Mouse (Mus musculus): ENCODE measurements around the gene Etl4. TPM values are rescaled to one million over a fixed set of nuclear protein-coding genes. Genes with fewer than 3 reads are reported as not detected.

Gene Etl4
- total and polyA plus RNA-seq, 3 experiments, result not detected

GRCm38 (mm10) chr2:20445156-20446155 is 535.9 kb downstream of the Etl4 start:
- no peaks in the 10 kb centered on the region for H3K4me1 ChIP-seq (ENCODE audit: control insufficient read depth in 1 of 2, insufficient read depth in 2 of 2, low read length in 2 of 2)
- TF ChIP-seq E2F4 (IDR thresholded peaks at IDR 0.05; ENCODE audit: borderline replicate concordance, low read depth, low read length) (no peak), GATA1 (IDR thresholded peaks at IDR 0.05; ENCODE audit: low read depth, low read length) (no peak), USF2 (IDR thresholded peaks at IDR 0.05; ENCODE audit: borderline replicate concordance in 1 of 2, insufficient read depth in 1 of 2, low read depth in 1 of 2, low read length in 2 of 2) (no peak), ZC3H11A (IDR thresholded peaks at IDR 0.05; ENCODE audit: low read depth, low read length) (no peak), ZMIZ1 (IDR thresholded peaks at IDR 0.05; ENCODE audit: low read depth, low read length) (no peak), CHD2 (IDR thresholded peaks at IDR 0.05; ENCODE audit: low read length) (no peak)
- no peaks in the 10 kb centered on the region for H3K27me3 ChIP-seq (ENCODE audit: control insufficient read depth in 1 of 2, insufficient read depth in 2 of 2, low read length in 2 of 2)
- H3K36me3 ChIP-seq (ENCODE audit: control insufficient read depth in 1 of 2, insufficient read depth in 2 of 2, low read length in 2 of 2), result no peaks in the 10 kb centered on the region
- H3K4me3 ChIP-seq (ENCODE audit: control insufficient read depth in 1 of 2, insufficient read depth in 1 of 2, low read depth in 2 of 2, low read length in 2 of 2), result no peak overlapping the region
- H3K27ac ChIP-seq (ENCODE audit: control insufficient read depth, low read depth, low read length), result no peak overlapping the region
- H3K9me3 ChIP-seq (replicated peaks; ENCODE audit: insufficient read depth, low read length), result no peaks in the 10 kb centered on the region
- no peaks in the 10 kb centered on the region for H3K79me2 ChIP-seq (ENCODE audit: control insufficient read depth, insufficient read depth, low read length, poor library complexity)
- DNase-seq (ENCODE audit: low read depth, low spot score), result no peak
- no peak overlapping the region for H3K9ac ChIP-seq (ENCODE audit: control insufficient read depth, low read depth, low read length, poor library complexity, severe bottlenecking)

GRCm38 (mm10) chr2:20446180-20446579 is 536.6 kb downstream of the Etl4 start:
- H3K27ac ChIP-seq (ENCODE audit: control insufficient read depth, low read depth, low read length), result no peak overlapping the region
- H3K9ac ChIP-seq (ENCODE audit: control insufficient read depth, low read depth, low read length, poor library complexity, severe bottlenecking), result no peak overlapping the region
- no peak for DNase-seq (ENCODE audit: low read depth, low spot score)
- no peaks in the 10 kb centered on the region for H3K79me2 ChIP-seq (ENCODE audit: control insufficient read depth, insufficient read depth, low read length, poor library complexity)
- H3K9me3 ChIP-seq (replicated peaks; ENCODE audit: insufficient read depth, low read length), result no peaks in the 10 kb centered on the region
- no peak for TF ChIP-seq USF2 (IDR thresholded peaks at IDR 0.05; ENCODE audit: borderline replicate concordance in 1 of 2, insufficient read depth in 1 of 2, low read depth in 1 of 2, low read length in 2 of 2)
- TF ChIP-seq UBTF (IDR thresholded peaks at IDR 0.05; ENCODE audit: borderline replicate concordance, insufficient read depth, low read depth, low read length), result no peak
- TF ChIP-seq NELFE (IDR thresholded peaks at IDR 0.05; ENCODE audit: low read depth, low read length), result no peak
- TF ChIP-seq ZKSCAN1 (IDR thresholded peaks at IDR 0.05; ENCODE audit: low read depth, low read length), result no peak
- no peak for TF ChIP-seq POLR2AphosphoS5 (IDR thresholded peaks at IDR 0.05; ENCODE audit: borderline replicate concordance, low read depth, low read length)
- no peak for TF ChIP-seq RAD21 (IDR thresholded peaks at IDR 0.05; ENCODE audit: low read depth, low read length)
- TF ChIP-seq CHD2 (IDR thresholded peaks at IDR 0.05; ENCODE audit: low read length), result no peak
- TF ChIP-seq GABPA (IDR thresholded peaks at IDR 0.05; ENCODE audit: low read depth, low read length), result no peak
- TF ChIP-seq ZMIZ1 (IDR thresholded peaks at IDR 0.05; ENCODE audit: low read depth, low read length), result no peak
- TF ChIP-seq SMC3 (IDR thresholded peaks at IDR 0.05; ENCODE audit: low read depth, low read length), result no peak
- no peak for TF ChIP-seq ETS1 (IDR thresholded peaks at IDR 0.05; ENCODE audit: low read depth, low read length)
- TF ChIP-seq USF1 (IDR thresholded peaks at IDR 0.05; ENCODE audit: low read depth, low read length), result no peak
- TF ChIP-seq EP300 (IDR thresholded peaks at IDR 0.05; ENCODE audit: low read depth in 1 of 2, low read length in 2 of 2), result no peak
- TF ChIP-seq NRF1 (IDR thresholded peaks at IDR 0.05; ENCODE audit: insufficient read depth, low read depth, low read length, poor library complexity, severe bottlenecking), result no peak
- TF ChIP-seq TBP (IDR thresholded peaks at IDR 0.05; ENCODE audit: low read depth, low read length), result no peak
- H3K36me3 ChIP-seq (ENCODE audit: control insufficient read depth in 1 of 2, insufficient read depth in 2 of 2, low read length in 2 of 2), result no peaks in the 10 kb centered on the region
- no peak overlapping the region for H3K4me3 ChIP-seq (ENCODE audit: control insufficient read depth in 1 of 2, insufficient read depth in 1 of 2, low read depth in 2 of 2, low read length in 2 of 2)
- no peaks in the 10 kb centered on the region for H3K27me3 ChIP-seq (ENCODE audit: control insufficient read depth in 1 of 2, insufficient read depth in 2 of 2, low read length in 2 of 2)
- H3K4me1 ChIP-seq (ENCODE audit: control insufficient read depth in 1 of 2, insufficient read depth in 2 of 2, low read length in 2 of 2), result no peaks in the 10 kb centered on the region
